Mouse (Mus musculus): ENCODE data around the gene C130074G19Rik. TPM values are rescaled to one million over a fixed set of nuclear protein-coding genes. Genes with fewer than 3 reads are reported as not detected.
A peak's percentile ranks its signal among the peaks of the same experiment; 100 is the strongest.

The C130074G19Rik gene
- total RNA-seq, 2 experiments from 2014 or later = 7.1 to 10.1 TPM

DNA sequence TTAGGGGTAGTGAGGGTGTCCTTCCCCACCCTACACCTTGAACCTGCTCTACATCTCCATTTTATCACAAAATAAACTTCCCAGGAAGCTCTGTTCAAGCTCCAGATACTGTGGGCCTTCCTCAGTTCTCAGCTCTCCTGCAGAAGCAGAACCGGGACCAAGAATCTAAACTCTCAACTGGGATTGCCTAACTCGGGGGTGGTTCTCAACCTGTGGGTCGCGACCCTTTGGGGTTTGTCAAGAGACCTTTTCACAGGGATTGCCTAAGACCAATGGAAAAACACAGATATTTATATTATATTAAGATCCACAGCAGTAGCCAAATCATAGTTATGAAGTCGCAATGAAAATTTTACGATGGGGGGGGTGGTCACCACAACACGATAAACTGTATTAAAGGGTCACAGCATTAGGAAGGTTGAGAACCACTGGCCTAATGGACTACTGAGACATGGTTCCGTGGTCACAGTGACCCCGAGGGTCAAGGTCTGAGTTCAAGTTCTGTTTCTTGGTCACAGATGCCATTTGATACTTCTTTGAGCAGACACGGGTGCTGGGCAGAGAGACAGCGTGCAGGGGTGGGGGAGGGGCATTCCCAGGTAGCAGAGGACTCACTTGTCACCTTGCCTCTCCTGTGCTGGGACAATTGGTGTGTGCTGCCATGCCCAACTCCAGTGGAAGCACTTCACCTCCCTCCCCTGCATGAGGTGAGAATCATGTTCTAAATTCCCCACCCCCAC, 12.2 kb downstream of the C130074G19Rik start:
- TF ChIP-seq CTCF (IDR thresholded peaks at IDR 0.05) = no peak
- no peak overlapping the region for H3K4me3 ChIP-seq
- intact Hi-C loops (cut with DNase I) = no loop called here
- no peak for DNase-seq
- H3K27ac ChIP-seq = peak overlapping the region; percentile 70

DNA sequence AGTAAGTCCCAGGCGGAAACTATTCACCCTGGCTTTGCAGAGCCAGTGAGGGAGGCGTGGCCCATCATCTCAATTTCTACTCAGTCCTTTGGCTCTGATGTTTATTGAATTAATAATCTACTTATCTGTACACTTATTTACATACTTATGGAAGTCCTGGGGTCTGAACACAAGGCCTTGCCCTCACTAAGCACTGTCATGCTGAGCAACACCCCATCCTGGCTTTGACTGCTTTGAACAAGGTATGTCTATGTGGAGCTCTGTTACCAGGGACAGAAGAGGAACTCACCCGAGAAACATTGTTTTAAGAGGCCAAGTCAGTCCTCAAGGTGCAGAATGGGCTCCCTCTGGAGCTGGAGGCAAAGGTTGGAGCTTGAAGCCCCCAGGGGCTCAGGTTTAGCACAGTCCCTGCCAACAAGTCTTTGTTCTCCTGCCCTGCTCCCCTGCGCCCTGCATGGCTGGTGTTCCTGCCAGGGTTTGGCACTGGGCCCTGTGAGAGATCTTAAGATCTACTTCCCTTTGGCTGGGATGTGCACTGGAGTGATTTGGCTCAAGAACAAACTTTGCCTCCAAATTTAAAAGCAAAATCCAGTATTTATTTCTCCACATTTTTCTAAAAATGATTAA, 13.0 kb downstream of the C130074G19Rik start:
- no peak for TF ChIP-seq CTCF (IDR thresholded peaks at IDR 0.05)
- DNase-seq = peak; percentile 53
- Histone ChIP-seq H3K27ac (peak overlapping the region; percentile 69), H3K4me3 (no peak overlapping the region)
- intact Hi-C loops (cut with DNase I) = no loop called here

DNA sequence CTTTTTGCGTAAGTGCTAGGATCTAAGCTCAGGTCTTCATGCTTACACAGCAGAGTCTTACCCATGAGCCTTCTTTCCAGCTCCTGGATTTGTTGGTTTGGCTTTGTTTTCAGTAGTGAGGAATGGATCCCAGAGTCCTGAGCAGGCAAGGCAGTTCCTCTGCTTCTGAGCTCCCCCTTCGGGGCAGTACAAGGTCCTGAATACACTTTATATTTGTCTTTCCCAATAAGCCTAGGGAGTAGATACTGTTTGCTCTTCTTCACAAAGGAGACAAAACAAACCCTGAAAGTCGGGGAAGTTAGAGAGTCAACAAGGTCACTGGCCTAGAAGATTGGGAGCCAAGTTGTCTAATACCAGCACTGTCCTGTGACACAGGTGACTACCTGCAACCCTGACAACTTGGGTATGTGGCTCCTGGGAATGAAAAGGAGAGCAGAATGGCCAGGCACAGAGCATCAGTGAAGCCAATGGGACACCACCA, 15.3 kb downstream of the C130074G19Rik start:
- no peak for DNase-seq
- intact Hi-C loops (cut with DNase I) = no loop called here
- Histone ChIP-seq H3K4me3 (no peak overlapping the region), H3K27ac (no peak overlapping the region; the same call in 1 of the 2 replicates)
- no peak for TF ChIP-seq CTCF (IDR thresholded peaks at IDR 0.05)

DNA sequence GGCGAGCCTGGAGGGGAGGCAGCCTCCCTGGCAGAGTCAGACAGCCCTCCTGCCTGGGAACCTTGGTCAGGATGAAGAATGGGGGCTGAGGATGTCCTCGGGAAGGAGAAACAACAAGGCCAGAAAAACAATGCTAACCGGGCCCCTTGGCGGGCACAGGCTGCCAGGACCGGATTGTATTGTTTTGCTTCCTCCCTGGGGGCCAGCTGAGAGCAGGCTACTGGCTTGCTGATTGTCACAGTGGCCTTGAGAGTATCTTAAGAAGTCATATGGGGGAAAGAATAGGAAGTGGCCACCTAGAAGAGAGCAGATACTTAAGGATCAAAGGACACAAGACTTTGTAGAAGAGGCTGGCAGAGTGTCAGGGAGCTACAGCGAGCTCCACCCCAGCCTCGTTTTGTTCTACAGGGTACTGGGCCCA, 18.6 kb downstream of the C130074G19Rik start:
- Histone ChIP-seq H3K4me3 (no peak overlapping the region), H3K27ac (peak overlapping the region; percentile 83)
- peak; percentile 44 for DNase-seq
- intact Hi-C loops (cut with DNase I) = no loop called here
- TF ChIP-seq CTCF (IDR thresholded peaks at IDR 0.05) = no peak

DNA sequence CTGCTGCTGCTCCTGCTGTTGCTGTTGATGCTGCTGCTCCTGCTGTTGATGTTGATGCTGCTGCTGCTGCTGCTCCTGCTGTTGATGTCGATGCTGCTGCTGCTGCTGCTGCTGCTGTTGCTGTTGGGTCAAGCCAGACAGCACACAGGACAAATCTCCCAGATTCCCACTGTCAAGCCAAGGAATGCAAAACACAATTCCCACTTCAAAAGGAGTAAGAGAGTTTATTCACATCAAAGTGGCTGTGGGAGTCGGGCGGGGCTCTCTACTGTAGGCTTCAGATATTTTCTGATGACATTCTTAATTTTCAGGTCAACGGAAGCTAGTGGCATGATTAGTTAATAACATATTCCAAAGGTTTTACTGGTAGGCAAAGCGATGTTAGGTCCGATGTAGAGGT, 20.4 kb downstream of the C130074G19Rik start:
- intact Hi-C loops (cut with DNase I) = no loop called here
- no peak for DNase-seq
- peak overlapping the region; percentile 83 for H3K27ac ChIP-seq
- H3K4me3 ChIP-seq = no peak overlapping the region
- TF ChIP-seq CTCF (IDR thresholded peaks at IDR 0.05) = no peak

DNA sequence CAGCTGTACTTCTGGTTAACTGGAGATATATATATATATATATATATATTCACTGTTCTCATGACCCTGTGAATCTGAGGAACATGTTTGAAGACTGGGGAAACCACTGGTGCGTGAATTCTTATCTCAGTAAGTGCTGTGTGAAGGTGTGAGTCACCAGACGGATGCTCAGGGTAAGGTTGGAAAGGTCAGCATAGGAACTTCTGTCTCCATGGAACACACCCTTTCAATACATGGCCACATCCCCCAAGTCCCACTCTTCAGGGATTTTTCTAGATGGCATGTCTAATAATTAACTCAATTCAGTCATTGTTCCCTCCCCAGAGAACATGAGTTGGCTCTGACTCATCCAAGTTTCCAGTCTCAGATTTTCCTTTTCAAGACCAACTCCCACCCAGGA, 21.5 kb downstream of the C130074G19Rik start:
- no peak for DNase-seq
- intact Hi-C loops (cut with DNase I) = no loop called here
- H3K27ac ChIP-seq = no peak overlapping the region
- no peak overlapping the region for H3K4me3 ChIP-seq
- TF ChIP-seq CTCF (IDR thresholded peaks at IDR 0.05) = no peak

DNA sequence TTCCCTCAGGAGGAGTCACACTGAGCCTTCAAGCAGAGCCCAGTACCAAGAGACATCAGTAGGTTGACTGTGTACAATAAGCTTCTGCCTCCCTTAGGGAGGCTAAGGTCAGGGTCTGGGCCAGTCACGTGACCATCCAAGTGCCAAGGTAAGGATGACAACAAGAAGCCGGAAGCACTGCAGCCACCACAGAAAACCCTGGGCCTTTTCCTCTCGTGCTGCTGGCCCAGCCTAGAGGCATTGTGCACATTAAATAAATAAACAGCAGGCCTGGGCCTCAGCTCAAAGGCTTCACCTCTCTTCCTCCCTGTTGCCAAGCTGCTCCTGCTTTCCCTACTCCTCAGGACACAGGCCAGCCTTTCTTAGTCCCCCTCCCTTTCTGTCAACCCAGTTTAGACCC, 22.7 kb downstream of the C130074G19Rik start:
- Histone ChIP-seq H3K4me3 (no peak overlapping the region), H3K27ac (peak overlapping the region; percentile 62)
- no peak for DNase-seq
- no peak for TF ChIP-seq CTCF (IDR thresholded peaks at IDR 0.05)
- intact Hi-C loops (cut with DNase I) = no loop called here

DNA sequence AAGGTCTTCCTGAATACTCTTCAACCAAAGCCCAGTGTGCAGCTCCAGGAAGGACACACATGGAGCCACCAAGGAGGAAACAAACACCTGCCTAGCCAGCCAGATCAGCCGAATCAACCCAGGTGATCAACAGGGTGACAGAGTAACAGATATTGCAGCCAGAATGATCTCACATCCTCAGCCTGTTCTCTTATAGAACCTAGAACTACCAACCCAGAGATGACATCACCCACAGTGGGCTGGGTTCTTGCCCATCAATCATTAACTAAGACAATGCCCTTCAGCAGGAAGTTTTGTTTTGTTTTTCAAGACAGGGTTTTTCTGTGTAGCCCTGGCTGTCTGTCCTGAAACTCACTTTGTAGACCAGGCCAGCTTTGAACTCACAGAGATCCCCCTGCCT, 24.8 kb downstream of the C130074G19Rik start:
- TF ChIP-seq CTCF (IDR thresholded peaks at IDR 0.05) = no peak
- no peak for DNase-seq
- no peak overlapping the region for H3K4me3 ChIP-seq
- no peak overlapping the region for H3K27ac ChIP-seq
- intact Hi-C loops (cut with DNase I) = no loop called here

DNA sequence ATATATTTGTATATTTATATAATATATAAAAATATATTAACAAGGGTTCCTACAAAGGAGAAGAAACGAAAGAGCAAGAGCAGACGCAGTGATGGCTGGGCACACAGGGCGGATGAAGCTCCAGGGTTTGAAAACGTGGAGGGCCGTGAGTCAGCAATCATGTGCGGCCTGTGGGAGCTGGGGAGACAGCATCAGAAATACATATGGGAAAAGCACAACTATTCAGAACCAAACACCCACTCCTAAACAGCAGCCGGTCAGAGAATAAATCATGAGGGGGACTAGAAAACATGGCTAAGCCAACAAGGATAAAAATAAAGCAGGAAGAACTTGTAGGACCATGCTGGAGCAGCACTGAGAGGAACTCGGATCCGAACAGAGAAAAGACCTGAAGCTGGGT, 25.8 kb downstream of the C130074G19Rik start:
- DNase-seq = no peak
- H3K4me3 ChIP-seq = no peak overlapping the region
- no peak for TF ChIP-seq CTCF (IDR thresholded peaks at IDR 0.05)
- H3K27ac ChIP-seq = no peak overlapping the region
- intact Hi-C loops (cut with DNase I) = no loop called here

DNA sequence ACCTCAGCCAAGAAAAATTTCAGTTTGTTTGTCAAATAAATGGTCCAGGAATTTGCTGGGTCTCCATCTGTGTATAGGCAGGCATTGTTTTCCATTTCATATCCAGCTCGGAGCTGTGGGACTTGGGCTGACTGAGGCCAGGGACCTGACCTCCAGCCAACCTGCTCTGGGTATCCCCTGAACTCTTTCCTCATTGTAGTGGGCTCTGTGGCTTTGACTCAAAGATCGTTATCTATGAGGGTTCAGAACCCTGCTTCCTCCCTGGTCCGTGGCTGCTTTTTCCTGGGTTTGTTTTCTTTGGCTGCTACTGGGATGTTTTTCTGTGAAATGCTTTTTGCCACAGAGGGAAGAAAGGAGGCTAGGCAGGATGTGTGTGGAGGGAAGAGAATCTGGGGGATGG, 29.1 kb downstream of the C130074G19Rik start:
- TF ChIP-seq CTCF (IDR thresholded peaks at IDR 0.05) = no peak
- peak overlapping the region; percentile 82 for H3K27ac ChIP-seq
- DNase-seq = no peak
- intact Hi-C loops (cut with DNase I) = loop anchor here (2.0 kb wide), 3 partner anchors 29 to 341 kb away; partner anchors contain the start of gene C130074G19Rik
- peak overlapping the region; percentile 64 for H3K4me3 ChIP-seq

DNA sequence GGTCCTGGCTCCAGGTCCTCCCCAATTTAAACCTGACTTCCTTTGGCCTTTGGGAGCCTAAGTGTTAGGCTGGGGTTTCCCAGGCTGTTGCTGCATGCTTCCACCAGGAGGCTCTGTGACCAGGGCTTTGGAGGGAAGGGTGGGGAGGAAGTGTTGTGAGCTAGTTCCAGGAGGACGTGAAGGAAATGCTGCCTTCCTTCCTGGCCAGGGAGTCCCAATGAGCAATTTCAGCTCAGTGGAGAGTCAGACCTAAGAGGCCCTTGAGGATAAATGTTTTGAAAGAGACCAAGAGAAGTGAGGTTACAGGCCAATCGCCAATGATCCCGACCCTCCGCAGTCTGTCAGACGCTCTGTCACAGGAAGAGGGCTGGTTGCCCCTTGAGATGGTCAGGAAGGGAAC, 29.7 kb downstream of the C130074G19Rik start:
- DNase-seq = peak; percentile 85
- peak overlapping the region; percentile 82 for H3K27ac ChIP-seq
- peak; percentile 92; the same call in 1 of the 2 replicates for TF ChIP-seq CTCF (IDR thresholded peaks at IDR 0.05)
- H3K4me3 ChIP-seq = peak overlapping the region; percentile 64
- intact Hi-C loops (cut with DNase I) = loop anchor here (2.0 kb wide), 3 partner anchors 29 to 341 kb away; partner anchors contain the start of gene C130074G19Rik

DNA sequence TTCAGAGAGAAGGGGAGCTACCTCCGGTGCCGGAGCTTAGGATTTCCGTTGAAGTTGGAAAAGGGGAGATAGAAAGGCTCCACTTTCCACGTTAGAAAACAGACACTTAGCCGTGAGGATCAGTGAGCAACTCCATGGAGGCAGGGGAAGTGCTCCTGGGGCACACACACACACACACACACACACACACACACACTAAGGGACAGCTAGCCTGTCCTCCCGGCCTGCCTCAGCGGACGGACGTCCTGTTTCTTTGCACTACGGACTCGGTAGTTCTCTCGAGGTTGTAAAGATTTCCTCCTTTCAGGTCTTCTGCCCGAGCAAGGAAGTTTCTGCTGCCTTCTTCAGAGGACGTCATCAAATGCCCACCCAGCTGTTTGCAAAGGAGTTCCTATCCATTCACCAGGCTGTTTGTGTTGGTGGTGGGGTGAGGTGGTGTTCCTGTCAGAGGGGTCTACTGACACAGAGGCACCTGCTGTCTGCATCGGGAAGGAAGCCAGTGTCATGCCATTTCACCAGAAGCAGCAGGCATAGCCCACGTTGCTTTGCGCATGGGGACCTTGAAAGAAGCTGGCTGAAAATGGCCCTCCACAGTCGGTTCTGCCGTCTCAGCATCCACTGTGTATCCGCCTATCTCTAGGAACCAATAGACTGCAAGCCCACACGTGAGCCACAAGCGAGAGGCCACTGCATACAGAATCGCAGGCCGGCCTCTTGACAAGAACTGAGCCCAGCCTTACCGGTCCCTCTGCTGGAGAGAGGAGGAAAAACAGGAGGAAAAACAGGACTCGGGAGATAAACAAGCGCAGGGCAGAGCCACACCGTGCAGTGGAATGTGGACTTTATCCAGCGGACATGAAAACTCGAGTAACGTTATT, 31.0 kb downstream of the C130074G19Rik start:
- intact Hi-C loops (cut with DNase I) = loop anchor here (2.0 kb wide), 3 partner anchors 27 to 343 kb away; partner anchors contain the start of gene C130074G19Rik
- Histone ChIP-seq H3K27ac (peak overlapping the region; percentile 82), H3K4me3 (peak overlapping the region; percentile 62)
- peak; percentile 75 for TF ChIP-seq CTCF (IDR thresholded peaks at IDR 0.05)
- DNase-seq = peak; percentile 81
